Mouse (Mus musculus) frontal cortex, postnatal 36 days (tissue): ENCODE measurements around the gene Ddx60.
A peak's percentile ranks its signal among the peaks of the same experiment; 100 is the strongest.

Experiments used
- DNase-seq, 2 experiments: peaks; one replicate each; pipeline ENCODE4 v3.0.0; 2022; ENCODE audit warnings: low spot score in 2 of 2

The Ddx60 gene

GRCm38 (mm10) chr8:61985703-61986475 lies 58.0 kb downstream of the Ddx60 start:
- no peak for DNase-seq

- DNase-seq: peak; percentile 0 to 4
Measured at GRCm38 (mm10) chr8:61989464-61989863, 61.6 kb downstream of the Ddx60 start.

GRCm38 (mm10) chr8:61992796-61993195 lies 64.9 kb downstream of the Ddx60 start:
- no peak for DNase-seq

GRCm38 (mm10) chr8:61997125-61997524 lies 69.2 kb downstream of the Ddx60 start:
- DNase-seq: no peak

- DNase-seq: no peak
Measured at GRCm38 (mm10) chr8:62014166-62014565, 86.3 kb downstream of the Ddx60 start.

GRCm38 (mm10) chr8:62014582-62014981 lies 86.7 kb downstream of the Ddx60 start:
- DNase-seq: no peak

- no peak for DNase-seq
Measured at GRCm38 (mm10) chr8:62034351-62034750, 106.5 kb downstream of the Ddx60 start.

- no peak for DNase-seq
Measured at GRCm38 (mm10) chr8:62046809-62047208, 118.9 kb downstream of the Ddx60 start.

- no peak for DNase-seq
Measured at GRCm38 (mm10) chr8:62060357-62060756, 132.5 kb downstream of the Ddx60 start.

GRCm38 (mm10) chr8:62068305-62068704 lies 140.4 kb downstream of the Ddx60 start:
- no peak for DNase-seq

GRCm38 (mm10) chr8:62080195-62080802 lies 152.4 kb downstream of the Ddx60 start:
- no peak for DNase-seq

GRCm38 (mm10) chr8:62081804-62082203 lies 153.9 kb downstream of the Ddx60 start:
- no peak for DNase-seq
